Mouse (Mus musculus) cerebellum, postnatal 36 days (tissue): ENCODE measurements at regions not wholly inside any gene's neighbourhood (a gene's known extent, or its start where the extent isn't known, plus 50 kb on each side); places are given as distances from the start of the nearest gene placed in this dataset.
A peak's percentile ranks its signal among the peaks of the same experiment; 100 is the strongest.
"Not testable (repeated sequence)": the region's sequence is repeated elsewhere in the genome, so short reads cannot be mapped to it uniquely, and the experiment has no call there.

Source experiments
- DNase-seq, 2 experiments: peaks; one replicate each; pipeline ENCODE4 v3.0.0; 2021 to 2022; ENCODE audit warnings: mixed read lengths in 2 of 2

- no peak for DNase-seq
Observed at GRCm38 (mm10) chr14:114485781-114486180, 606.2 kb upstream of the Gpc5 start.

GRCm38 (mm10) chr14:114493371-114493770 lies 598.6 kb upstream of the Gpc5 start:
- DNase-seq: not testable (repeated sequence)

GRCm38 (mm10) chr14:114504976-114505375 lies 587.0 kb upstream of the Gpc5 start:
- no peak for DNase-seq

GRCm38 (mm10) chr14:114547910-114548680 lies 543.9 kb upstream of the Gpc5 start:
- peak; percentile 15 to 21 for DNase-seq

GRCm38 (mm10) chr14:114549101-114549500 lies 542.9 kb upstream of the Gpc5 start:
- DNase-seq: no peak

- no peak for DNase-seq
Observed at GRCm38 (mm10) chr14:114566411-114567030, 525.5 kb upstream of the Gpc5 start.

- peak; percentile 42 to 47 for DNase-seq
Observed at GRCm38 (mm10) chr14:114567673-114568309, 524.2 kb upstream of the Gpc5 start.

GRCm38 (mm10) chr14:114587367-114588064 lies 504.5 kb upstream of the Gpc5 start:
- no peak for DNase-seq

GRCm38 (mm10) chr14:114609296-114609695 lies 482.7 kb upstream of the Gpc5 start:
- DNase-seq: no peak

GRCm38 (mm10) chr14:114612400-114612799 lies 479.6 kb upstream of the Gpc5 start:
- no peak for DNase-seq

GRCm38 (mm10) chr14:114656636-114657035 lies 435.4 kb upstream of the Gpc5 start:
- DNase-seq: no peak

- no peak for DNase-seq
Observed at GRCm38 (mm10) chr14:114662028-114662427, 430.0 kb upstream of the Gpc5 start.

GRCm38 (mm10) chr14:114685133-114685532 lies 406.9 kb upstream of the Gpc5 start:
- DNase-seq: peak in 1 of 2 experiments; percentile 2

GRCm38 (mm10) chr14:114694930-114695329 lies 397.1 kb upstream of the Gpc5 start:
- no peak for DNase-seq

GRCm38 (mm10) chr14:114697543-114697942 lies 394.5 kb upstream of the Gpc5 start:
- no peak for DNase-seq

- no peak for DNase-seq
Observed at GRCm38 (mm10) chr14:114723080-114723479, 368.9 kb upstream of the Gpc5 start.

GRCm38 (mm10) chr14:114767323-114767722 lies 324.7 kb upstream of the Gpc5 start:
- no peak for DNase-seq

GRCm38 (mm10) chr14:114776723-114777122 lies 315.3 kb upstream of the Gpc5 start:
- no peak for DNase-seq

GRCm38 (mm10) chr14:114781821-114782220 lies 310.2 kb upstream of the Gpc5 start:
- no peak for DNase-seq

- DNase-seq: peak; percentile 67 to 74
Observed at GRCm38 (mm10) chr14:114790946-114791830, 300.8 kb upstream of the Gpc5 start.

GRCm38 (mm10) chr14:114791831-114792224 lies 300.2 kb upstream of the Gpc5 start:
- no peak for DNase-seq

GRCm38 (mm10) chr14:114804643-114805042 lies 287.4 kb upstream of the Gpc5 start:
- DNase-seq: no peak
